Mouse (Mus musculus): Measurements from ENCODE around the gene Asns.

Gene Asns

GRCm38 (mm10) chr6:7692884-7693585 lies at the start of gene Asns:
TSS of gene Asns (minus strand) at chr6:7693254.
- DNase-seq (ENCODE audit: low read depth, low spot score): peak; percentile 45

- no peak for DNase-seq (ENCODE audit: low read depth, low spot score)
Observed at GRCm38 (mm10) chr6:7741721-7742120, 48.7 kb upstream of the Asns start.

DNA sequence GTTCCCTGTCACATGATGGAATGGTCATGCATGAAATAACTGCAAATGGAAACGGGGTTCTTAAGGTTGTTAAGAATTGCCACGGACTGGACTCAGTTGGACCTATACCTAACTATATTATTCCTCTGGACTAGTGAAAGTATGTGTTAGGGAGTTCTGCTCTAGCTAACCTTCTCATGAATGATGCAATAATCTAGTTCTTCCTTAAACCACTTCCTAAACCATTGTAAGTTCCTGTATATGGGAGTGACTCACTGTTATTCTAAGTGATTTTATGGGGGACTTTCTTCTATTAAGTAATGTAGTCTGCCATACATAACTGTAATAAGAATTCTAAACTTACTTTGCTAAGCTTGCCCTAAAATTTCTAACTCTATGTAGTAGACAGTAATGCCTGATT lies 44.8 kb upstream of the Asns start:
- no peak for DNase-seq (ENCODE audit: low read depth, low spot score)

DNA sequence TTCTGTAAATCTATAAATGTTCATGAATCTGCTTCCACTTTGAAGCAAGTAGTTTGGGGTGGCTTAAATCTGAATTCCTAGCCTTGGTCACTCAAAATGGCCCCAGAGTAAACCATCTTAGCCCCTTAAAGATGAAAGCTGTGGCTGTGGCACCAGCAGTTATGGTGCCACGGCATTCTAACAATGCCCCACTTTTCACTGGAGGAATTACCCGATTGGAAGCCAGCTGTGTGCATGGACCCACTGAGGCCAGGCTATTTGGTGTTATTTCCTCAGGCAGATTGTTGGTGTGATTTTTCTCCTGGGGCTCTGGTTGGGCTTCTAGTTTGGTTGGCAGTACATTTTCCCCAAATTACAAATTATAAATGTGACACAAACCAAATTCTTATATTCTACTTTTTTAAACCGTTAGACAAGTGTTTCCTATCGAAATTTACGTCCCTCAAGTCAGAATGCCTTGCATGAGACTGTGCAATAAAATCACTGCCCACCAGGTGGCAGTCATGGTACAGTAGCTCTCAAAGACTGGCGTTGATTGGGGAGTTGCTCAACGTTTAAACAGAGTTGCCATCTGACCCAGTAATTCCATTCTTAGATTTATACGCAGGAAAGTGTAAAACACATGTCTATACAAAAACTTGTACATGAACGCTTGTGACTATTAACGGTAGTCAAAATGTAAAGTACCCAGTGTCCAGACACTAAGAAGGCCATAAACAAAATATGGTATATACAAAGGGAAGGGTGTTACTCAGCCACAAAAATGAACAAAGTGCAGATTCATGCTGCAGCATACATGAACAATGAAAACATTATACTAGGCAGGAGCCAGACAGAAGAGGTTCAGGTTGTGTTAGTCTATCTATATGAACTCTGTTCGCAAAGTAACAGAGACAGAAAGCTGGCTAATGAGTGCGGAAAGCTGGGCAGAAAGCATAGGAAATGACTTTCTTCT lies 40.0 kb upstream of the Asns start:
- peak; percentile 64 for DNase-seq (ENCODE audit: low read depth, low spot score)

DNA sequence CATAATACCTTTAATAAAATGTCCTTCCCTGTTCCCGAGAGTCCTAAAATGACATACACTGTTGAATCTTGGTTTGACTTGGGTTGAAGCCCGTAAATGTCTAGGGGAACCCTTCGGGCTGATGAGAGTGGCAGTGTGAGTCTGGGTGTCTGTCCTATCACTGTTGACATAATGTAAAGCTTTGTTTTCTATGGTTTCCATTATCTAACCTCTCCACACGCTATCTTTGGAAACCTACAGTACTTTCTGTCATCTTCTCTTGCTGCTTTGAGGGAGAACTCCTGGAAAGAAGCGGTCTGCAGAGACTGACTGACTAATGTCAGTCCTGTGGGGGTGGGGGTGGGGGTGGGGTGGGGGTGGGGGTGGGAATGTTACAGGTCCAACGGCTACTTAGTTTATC lies 39.0 kb upstream of the Asns start:
- no peak for DNase-seq (ENCODE audit: low read depth, low spot score)

DNA sequence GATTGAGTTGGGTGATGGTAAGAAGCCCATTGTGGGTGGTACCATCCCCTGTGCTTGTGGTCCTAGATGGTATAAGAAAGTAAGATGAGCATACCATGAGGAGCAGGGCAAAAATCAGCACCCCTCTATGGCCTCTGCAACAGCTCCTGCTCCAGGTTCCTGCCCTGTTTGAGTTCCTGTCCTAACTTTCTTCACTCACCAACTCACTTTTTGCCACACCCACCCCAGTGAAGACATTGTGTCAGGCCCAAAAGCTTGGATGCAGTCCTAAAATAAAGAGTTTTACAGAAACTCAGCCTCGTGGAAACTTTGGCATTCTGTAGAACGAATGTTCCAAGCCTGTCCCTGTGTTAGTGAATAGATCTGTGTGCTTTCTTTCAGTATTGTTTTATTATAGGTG lies 36.1 kb upstream of the Asns start:
- no peak for DNase-seq (ENCODE audit: low read depth, low spot score)

- DNase-seq (ENCODE audit: low read depth, low spot score): no peak
Observed at GRCm38 (mm10) chr6:7728241-7728640, 35.2 kb upstream of the Asns start.

GRCm38 (mm10) chr6:7716236-7716635 lies 23.2 kb upstream of the Asns start:
- DNase-seq (ENCODE audit: low read depth, low spot score): no peak

DNA sequence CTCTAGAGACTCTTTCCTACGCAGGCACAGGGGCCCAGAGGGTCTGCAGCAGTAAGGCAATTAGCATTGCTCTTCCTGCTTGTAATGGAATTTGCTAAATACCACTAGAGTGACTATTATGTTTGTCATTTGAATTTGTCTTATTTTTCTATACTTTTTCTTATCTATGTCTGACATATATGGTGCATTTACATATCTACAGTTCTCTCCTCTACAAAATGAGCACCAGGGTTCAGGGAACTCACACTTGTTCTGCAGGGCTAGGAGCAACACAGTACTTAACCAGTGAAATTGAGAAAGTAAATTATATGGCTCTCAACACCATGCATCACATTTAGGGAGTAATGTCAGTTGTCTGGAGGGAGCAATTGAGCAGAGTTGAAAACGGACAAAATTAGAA lies 21.2 kb upstream of the Asns start:
- no peak for DNase-seq (ENCODE audit: low read depth, low spot score)

DNA sequence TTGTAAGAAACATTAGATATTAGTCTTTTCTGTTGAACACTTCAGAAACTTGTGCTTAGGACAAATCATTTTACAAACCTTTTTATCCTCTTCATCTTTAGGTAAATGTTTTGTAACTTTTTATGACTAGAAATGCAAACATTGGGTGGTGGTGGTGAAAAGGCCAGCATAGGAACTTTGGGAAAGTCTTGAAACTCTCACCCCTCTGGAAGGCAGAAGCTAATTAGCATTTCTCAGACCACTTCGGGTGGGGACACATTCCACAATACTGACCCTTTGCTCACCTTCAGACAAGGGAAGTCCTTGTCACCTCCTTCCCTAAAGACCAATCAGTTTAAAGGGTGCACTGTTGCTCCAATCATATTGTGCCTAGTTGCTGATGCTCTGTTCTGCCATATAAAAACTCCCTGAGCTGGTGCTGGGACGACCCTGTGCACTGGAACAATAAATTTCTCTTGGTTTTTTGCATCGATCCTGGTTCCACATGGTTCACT lies 18.8 kb upstream of the Asns start:
- DNase-seq (ENCODE audit: low read depth, low spot score): no peak

GRCm38 (mm10) chr6:7708246-7708645 lies 15.2 kb upstream of the Asns start:
- DNase-seq (ENCODE audit: low read depth, low spot score): no peak

GRCm38 (mm10) chr6:7706796-7707195 lies 13.7 kb upstream of the Asns start:
- no peak for DNase-seq (ENCODE audit: low read depth, low spot score)

DNA sequence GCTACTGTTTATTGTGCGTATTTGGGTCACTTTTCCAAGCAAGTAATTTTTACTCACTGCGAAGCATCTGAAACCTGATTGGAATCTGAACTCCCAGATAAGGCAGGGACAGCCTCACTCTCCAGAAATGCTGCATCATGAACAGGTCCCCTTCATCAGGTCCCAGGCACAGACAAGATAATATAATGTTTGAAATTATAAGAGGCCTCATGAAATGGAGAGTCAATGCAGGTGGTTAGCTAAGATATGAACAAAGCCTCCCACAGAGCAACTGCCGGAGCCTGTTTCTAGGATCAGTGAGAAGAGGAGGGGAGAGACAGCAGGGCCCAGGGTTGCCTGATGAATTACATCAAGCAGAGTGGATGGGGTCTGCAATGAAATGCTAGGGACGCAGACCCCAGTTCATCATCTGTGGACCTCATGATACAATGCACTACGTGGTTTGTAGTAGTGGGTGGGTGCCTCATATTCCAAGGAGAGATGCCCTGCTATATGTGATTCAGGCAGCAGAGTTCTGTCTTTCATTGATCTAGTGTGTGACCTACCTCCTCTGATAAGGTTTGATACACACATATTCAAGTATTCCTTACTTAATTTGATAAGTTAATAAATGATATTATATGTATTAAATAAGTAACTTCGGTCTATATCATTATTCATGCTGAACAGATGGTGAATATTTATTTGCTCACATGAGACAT lies 5.1 kb upstream of the Asns start:
- DNase-seq (ENCODE audit: low read depth, low spot score): no peak

DNA sequence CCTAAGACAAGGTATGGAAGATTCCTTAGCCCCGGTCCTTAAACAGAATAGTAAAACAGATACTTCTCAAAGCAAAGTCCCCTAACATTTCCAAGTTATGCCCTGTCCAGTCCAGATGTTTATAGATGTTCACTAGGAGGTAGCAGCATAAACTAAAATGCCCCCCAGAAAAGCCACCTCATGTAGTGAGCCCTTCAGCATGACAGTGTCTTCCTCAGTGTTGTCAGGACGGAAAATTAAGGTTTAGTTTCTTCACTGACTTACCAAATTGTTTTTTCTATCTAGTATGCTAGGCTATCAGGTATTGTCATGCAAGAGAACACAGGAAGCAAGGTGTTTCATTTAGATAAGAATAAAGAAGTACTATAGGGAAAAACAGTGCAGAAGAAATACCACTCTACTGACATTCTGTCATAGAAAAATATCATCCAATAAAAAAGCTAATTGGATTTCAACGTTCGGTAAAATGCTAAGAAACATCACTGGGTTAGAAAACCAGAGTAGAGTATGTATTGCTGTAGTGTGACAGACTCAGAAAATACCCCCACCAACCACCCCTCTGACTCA lies 4.1 kb upstream of the Asns start:
- DNase-seq (ENCODE audit: low read depth, low spot score): no peak

- DNase-seq (ENCODE audit: low read depth, low spot score): no peak
Observed at GRCm38 (mm10) chr6:7696641-7697040, 3.6 kb upstream of the Asns start.

DNA sequence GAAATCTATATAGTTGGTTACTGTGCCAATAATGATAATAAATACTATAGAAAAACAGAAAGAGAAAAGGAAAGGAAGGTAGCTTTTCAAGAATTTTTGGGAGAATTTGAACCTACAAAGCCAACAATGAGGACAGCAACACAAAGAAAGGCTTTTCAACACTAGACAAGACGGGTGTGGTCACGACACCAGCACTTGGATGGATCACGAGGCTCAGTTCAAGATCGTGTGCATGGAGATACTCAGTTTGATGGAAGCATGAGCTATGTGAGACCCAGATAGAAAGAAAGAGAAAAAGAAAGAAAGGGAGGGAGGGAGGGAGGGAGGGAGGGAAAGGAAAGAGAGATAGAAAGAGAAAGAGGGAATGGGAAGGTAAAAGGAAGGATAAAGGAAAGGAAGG lies 2.8 kb upstream of the Asns start:
- no peak for DNase-seq (ENCODE audit: low read depth, low spot score)

DNA sequence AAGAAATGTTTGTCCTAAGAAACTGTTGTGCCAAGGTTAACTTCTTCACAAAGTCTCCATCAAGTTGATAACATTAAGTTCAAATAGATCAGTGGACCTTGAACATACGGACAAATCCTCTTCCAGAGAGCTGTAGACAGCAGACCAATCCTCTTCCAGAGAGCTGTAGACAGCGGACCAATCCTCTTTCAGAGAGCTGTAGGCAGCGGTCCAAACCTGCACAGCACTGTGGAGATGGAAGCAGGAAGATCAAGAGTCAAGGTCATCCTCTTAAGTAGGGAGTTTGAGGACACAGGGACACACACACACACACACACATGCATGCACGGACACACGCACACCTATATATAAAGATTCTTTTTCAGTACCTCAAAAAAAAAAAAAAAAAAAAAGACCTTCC lies 612 bp upstream of the Asns start:
- DNase-seq (ENCODE audit: low read depth, low spot score): no peak

DNA sequence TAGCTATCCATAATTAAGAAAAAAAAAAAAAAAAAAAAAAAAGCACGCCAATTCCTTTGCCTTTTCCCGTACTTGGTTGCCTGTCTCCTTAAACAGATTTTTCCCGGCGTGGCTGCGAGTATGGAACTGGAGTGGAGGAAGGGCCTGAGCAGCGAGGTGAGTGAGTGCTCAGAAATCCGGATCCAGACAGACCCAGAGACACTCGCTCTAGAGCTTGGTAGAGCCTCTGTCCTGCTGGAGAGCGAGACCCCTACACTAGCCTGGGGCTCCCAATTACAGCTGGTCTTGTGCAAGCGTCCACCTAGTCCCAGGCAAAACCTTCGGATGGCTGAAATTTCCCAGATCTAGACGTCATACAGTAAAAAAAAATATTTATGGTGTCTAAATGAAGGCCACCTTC lies 603 bp downstream of the Asns start:
- DNase-seq (ENCODE audit: low read depth, low spot score): no peak

DNA sequence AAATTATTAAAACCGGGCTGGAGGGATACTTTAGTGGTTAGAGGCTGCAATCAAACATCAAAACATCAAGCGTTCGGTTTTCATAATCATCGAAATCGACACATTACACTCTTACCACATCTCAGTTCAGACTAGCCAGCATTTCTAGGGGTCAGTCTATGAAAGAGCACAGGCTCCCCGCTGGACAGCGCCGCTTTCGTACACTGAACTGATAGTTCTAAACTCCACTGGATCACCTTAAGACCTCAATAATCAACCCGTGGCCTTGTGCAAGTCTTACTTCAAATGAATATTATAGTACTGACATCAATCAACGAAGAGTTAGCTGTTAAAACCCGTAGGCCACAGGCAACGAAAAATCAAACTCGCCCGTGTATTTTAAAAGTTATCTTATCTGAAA lies 1.0 kb downstream of the Asns start:
- DNase-seq (ENCODE audit: low read depth, low spot score): no peak

DNA sequence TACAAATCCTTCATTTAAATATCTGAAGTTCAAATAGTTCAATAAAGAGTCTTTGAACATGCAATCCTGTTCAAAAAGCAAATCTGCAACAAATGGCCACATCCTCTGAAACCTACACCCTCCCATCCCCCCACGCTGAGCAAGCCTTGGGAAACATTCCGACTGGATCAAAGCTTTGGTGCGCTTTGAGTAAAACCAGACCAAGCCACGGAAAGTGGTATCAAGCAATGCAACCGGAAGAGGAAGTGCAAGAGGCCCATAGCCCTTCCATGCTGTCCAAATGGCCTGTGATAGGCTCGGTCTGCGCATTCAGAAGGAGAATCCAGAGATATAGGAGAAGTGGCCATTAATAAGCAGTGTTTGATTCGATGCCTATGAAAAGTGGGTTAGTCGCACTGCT lies 2.6 kb downstream of the Asns start:
- no peak for DNase-seq (ENCODE audit: low read depth, low spot score)

DNA sequence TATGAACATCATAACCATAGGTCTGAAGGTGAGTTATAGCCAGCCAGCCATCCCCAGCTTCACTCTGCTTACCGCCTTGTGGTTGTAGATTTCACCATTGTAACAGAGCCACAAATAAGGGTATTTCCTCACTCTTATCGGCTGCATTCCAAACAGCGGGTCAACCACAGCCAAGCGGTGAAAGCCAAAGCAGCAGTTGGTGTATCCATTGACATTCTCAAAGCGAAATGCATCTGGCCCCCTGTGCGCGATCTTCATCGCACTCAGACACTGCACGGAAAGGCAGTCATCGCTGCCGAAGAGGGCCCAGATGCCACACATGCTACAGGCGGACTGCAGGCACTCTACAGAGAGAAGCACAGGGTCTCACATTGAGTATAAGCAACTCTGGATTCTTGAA lies 3.9 kb downstream of the Asns start:
- DNase-seq (ENCODE audit: low read depth, low spot score): no peak

- DNase-seq (ENCODE audit: low read depth, low spot score): no peak
Observed at GRCm38 (mm10) chr6:7686047-7686446, 7.0 kb downstream of the Asns start.

Data from retina, adult 2 months (tissue).